Mouse (Mus musculus): ENCODE data around the gene Usp51. TPM values are rescaled to one million over a fixed set of nuclear protein-coding genes. Genes with fewer than 3 reads are reported as not detected.
"Not testable (repeated sequence)": the region's sequence is repeated elsewhere in the genome, so short reads cannot be mapped to it uniquely, and the experiment has no call there.

Usp51 gene
- 7.1 and 9.3 TPM in 2 replicates for polyA plus RNA-seq (2016; fragmentation: Nextera tagmentation; extraction: Ambion mirVana)

DNA sequence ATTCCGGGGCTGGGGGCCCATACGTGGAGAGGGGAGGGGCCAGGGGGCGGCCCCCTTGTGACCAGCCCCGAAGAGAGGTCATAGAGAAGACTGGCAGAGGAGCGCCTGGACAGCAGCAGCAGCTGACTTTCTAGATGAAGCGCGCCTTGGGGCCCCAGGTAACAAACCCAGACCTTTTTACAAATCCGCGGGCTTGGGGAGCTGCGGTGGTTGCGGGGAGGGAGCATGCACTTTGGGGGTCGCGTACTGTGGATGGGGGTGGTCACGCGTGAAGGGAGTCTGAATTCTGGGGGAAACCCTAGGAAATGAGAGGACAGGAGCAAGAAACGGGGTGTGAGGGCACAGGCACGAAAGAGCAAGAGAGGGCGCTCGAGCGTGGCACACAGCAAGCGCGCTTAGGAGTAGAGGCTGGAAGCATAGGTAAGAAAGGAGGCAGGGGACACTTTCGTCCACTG is at the start of gene Usp51:
Usp51 (plus strand) TSS at position 83 of the 455 bp plus-strand sequence.
- Histone ChIP-seq H3K4me1 (no peaks in the 10 kb centered on the region; the same call in 1 of the 2 replicates), H3K4me3 (peak within 1 kb of the TSS; percentile 65), H3K9me3 (replicated peaks) (no peaks in the 10 kb centered on the region), H3K27me3 (ENCODE audit: low read depth, poor library complexity, severe bottlenecking) (peaks cover 42% of the 10 kb centered on the region), H3K36me3 (peaks cover 7% of the 10 kb centered on the region), H3K27ac (replicated peaks) (peak within 1 kb of the TSS; percentile 91)
- peak; percentile 60 for DNase-seq (ENCODE audit: low spot score)
- WGBS: 13% methylated on average over 23 of the region's 23 CpGs

DNA sequence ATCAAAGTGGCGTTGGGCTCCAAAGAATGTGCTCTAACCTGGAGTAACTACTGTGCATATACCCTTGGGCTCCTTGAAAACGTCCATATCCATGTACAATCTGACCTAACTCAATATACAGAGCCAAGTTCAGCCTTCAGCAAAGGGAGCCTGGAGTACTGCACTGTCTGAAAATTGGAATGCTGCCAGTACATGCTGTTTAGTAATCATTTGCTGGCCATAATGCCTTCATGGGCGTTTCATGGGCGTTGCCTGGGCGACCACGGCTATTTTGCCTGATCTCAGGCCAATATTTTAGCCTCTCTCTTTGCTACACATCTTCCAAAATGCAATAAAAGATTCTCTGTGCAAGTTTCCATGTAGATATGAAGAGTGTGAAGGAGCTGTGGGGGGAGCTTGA is 36.7 kb upstream of the Usp51 start:
- 83% methylated on average over 6 of the region's 6 CpGs for WGBS
- no peak overlapping the region for H3K27ac ChIP-seq (replicated peaks)
- H3K4me1 ChIP-seq: peaks cover 9% of the 10 kb centered on the region
- H3K36me3 ChIP-seq: no peaks in the 10 kb centered on the region
- H3K9me3 ChIP-seq (replicated peaks): no peaks in the 10 kb centered on the region
- no peak overlapping the region for H3K4me3 ChIP-seq
- H3K27me3 ChIP-seq (ENCODE audit: low read depth, poor library complexity, severe bottlenecking): peaks cover 31% of the 10 kb centered on the region
- DNase-seq (ENCODE audit: low spot score): no peak

GRCm38 (mm10) chrX:152973476-152974203 is 32.6 kb upstream of the Usp51 start:
- H3K36me3 ChIP-seq; H3K4me3 ChIP-seq; H3K9me3 ChIP-seq (replicated peaks); DNase-seq (ENCODE audit: low spot score): not testable (repeated sequence)
- Histone ChIP-seq H3K27ac (replicated peaks) (peak overlapping the region; percentile 87; the same call in 1 of the 2 replicates), H3K27me3 (ENCODE audit: low read depth, poor library complexity, severe bottlenecking) (peaks cover 69% of the 10 kb centered on the region), H3K4me1 (peaks cover 18% of the 10 kb centered on the region)
- WGBS: 17% methylated on average over 8 of the region's 19 CpGs

DNA sequence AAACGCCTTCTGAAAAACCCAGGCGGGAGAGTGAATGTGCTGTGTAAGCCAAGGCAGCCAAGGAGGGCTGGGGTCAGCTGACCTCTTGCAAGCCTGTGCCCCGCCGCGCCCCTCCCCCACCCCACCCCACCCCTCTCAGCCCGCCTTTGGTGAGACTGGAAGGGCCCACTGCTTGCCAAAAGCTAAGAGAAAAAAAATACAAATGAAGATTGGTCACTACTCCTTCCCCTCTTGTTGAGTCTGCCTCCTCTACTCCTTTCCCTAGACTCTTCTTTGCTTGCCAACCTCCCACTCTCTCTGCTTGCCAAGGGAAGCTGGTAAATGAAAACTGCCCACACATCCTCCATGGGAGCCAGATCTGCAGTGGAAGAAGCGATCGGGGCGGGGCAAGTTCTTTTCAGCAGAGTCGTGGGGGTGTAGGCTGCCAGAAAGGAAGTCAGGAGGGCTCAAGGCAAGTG is 32.0 kb upstream of the Usp51 start:
- Histone ChIP-seq H3K36me3 (no peaks in the 10 kb centered on the region), H3K27me3 (ENCODE audit: low read depth, poor library complexity, severe bottlenecking) (peaks cover 73% of the 10 kb centered on the region), H3K4me1 (peaks cover 18% of the 10 kb centered on the region), H3K4me3 (peak overlapping the region; percentile 36), H3K9me3 (replicated peaks) (no peaks in the 10 kb centered on the region), H3K27ac (replicated peaks) (peak overlapping the region; percentile 87)
- 16% methylated on average over 10 of the region's 10 CpGs for WGBS
- peak; percentile 70 for DNase-seq (ENCODE audit: low spot score)

GRCm38 (mm10) chrX:152976538-152976937 is 29.7 kb upstream of the Usp51 start:
- Histone ChIP-seq H3K27me3 (ENCODE audit: low read depth, poor library complexity, severe bottlenecking) (peaks cover 64% of the 10 kb centered on the region), H3K27ac (replicated peaks) (no peak overlapping the region), H3K9me3 (replicated peaks) (no peaks in the 10 kb centered on the region), H3K4me1 (peaks cover 15% of the 10 kb centered on the region), H3K4me3 (no peak overlapping the region), H3K36me3 (no peaks in the 10 kb centered on the region)
- 90% methylated on average over 6 of the region's 6 CpGs for WGBS
- DNase-seq (ENCODE audit: low spot score): no peak

- no peaks in the 10 kb centered on the region for H3K4me1 ChIP-seq
- DNase-seq (ENCODE audit: low spot score): no peak
- no peak overlapping the region for H3K4me3 ChIP-seq
- no peak overlapping the region for H3K27ac ChIP-seq (replicated peaks)
- H3K36me3 ChIP-seq: no peaks in the 10 kb centered on the region
- peaks cover 38% of the 10 kb centered on the region for H3K27me3 ChIP-seq (ENCODE audit: low read depth, poor library complexity, severe bottlenecking)
- WGBS: 89% methylated on average over 2 of the region's 2 CpGs
- H3K9me3 ChIP-seq (replicated peaks): no peaks in the 10 kb centered on the region
These were observed 21.3 kb upstream of the Usp51 start for GRCm38 (mm10) chrX:152985009-152985408.

DNA sequence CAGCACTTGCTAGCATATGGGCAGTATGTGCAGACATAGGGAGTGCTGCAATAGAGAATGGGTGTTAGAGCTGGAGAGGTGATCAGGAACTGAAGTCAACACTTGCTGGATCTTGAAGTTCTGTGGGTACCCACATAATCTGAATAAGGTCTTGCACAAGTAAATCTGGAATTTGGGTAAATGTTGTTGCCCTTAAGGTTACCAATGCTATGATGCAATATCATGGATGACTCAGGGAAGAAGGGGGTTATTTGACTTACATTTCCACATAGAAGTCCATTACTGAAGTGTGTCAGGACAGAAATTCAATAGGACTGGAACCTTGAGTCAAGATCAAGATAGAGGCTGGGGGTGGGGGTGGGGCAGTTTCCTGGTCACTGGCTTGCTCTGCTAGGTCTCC is 16.4 kb upstream of the Usp51 start:
- H3K27me3 ChIP-seq (ENCODE audit: low read depth, poor library complexity, severe bottlenecking): peaks cover 24% of the 10 kb centered on the region
- DNase-seq (ENCODE audit: low spot score); H3K4me3 ChIP-seq; H3K36me3 ChIP-seq; H3K4me1 ChIP-seq; H3K9me3 ChIP-seq (replicated peaks); H3K27ac ChIP-seq (replicated peaks): not testable (repeated sequence)

- H3K4me3 ChIP-seq; H3K27ac ChIP-seq (replicated peaks); H3K9me3 ChIP-seq (replicated peaks); H3K36me3 ChIP-seq; DNase-seq (ENCODE audit: low spot score); H3K4me1 ChIP-seq: not testable (repeated sequence)
- H3K27me3 ChIP-seq (ENCODE audit: low read depth, poor library complexity, severe bottlenecking): peaks cover 23% of the 10 kb centered on the region
- no CpG with 5 or more reads among the region's 3 CpGs for WGBS
These were observed 10.2 kb upstream of the Usp51 start for GRCm38 (mm10) chrX:152996105-152996504.

DNA sequence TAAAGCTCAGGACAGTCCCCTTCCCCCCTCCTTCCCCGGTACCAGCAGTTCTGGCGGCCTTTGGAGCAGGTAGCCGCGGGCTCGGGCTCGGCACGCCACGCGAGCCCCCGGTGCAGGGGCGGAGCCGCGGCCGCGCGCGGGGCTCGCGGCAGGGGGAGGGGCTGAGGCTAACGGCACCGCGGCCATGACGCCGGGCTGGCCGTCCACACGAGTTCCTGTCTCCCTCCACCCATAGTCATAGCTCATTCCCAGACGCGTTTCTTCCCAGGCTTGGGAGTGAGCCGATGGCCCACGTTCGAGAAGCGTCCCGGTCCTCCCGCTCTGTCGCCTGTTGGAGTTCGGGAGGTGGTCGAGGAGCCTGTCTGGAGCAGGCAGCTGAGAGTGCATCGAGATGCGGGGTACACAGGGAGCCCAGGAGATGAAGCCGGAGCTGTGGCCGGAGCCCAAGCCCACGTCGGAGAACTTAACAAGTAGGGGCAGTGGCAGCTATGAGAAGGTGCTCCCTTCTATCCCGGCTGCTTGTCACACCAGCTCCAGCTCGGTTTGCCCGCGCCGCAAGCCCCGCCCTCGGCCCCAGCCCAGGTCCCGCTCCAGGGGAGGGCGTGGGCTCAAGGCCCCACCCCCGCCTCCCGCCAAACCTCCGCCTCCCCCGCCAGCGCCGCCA is 884 bp downstream of the Usp51 start:
- no peaks in the 10 kb centered on the region for H3K9me3 ChIP-seq (replicated peaks)
- peak overlapping the region; percentile 91 for H3K27ac ChIP-seq (replicated peaks)
- peak; percentile 62 for DNase-seq (ENCODE audit: low spot score)
- H3K4me3 ChIP-seq: peak overlapping the region; percentile 65
- no peaks in the 10 kb centered on the region; the same call in 1 of the 2 replicates for H3K4me1 ChIP-seq
- 18% methylated on average over 58 of the region's 58 CpGs for WGBS
- peaks cover 48% of the 10 kb centered on the region for H3K27me3 ChIP-seq (ENCODE audit: low read depth, poor library complexity, severe bottlenecking)
- H3K36me3 ChIP-seq: peaks cover 7% of the 10 kb centered on the region

DNA sequence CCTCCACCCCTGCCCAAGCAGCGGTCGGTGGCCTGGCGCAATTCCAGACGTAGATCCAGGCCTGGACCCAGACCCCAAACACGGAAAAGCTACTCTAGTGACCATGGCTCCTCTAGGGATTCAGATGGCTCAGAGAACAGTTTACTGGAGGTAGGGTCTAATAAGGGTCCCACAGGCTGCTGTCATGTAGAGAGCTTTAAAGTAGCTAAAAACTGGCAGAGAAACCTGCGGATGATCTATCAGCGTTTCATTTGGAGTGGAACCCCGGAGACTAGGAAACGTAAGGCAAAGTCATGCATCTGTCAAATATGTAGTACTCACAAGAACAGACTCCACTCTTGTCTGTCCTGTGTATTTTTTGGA is 1.4 kb downstream of the Usp51 start:
- H3K36me3 ChIP-seq: peaks cover 7% of the 10 kb centered on the region
- DNase-seq (ENCODE audit: low spot score): no peak
- H3K27ac ChIP-seq (replicated peaks): peak overlapping the region; percentile 91
- H3K9me3 ChIP-seq (replicated peaks): no peaks in the 10 kb centered on the region
- 35% methylated on average over 9 of the region's 9 CpGs for WGBS
- H3K27me3 ChIP-seq (ENCODE audit: low read depth, poor library complexity, severe bottlenecking): peaks cover 53% of the 10 kb centered on the region
- no peaks in the 10 kb centered on the region; the same call in 1 of the 2 replicates for H3K4me1 ChIP-seq
- peak overlapping the region; percentile 65 for H3K4me3 ChIP-seq

DNA sequence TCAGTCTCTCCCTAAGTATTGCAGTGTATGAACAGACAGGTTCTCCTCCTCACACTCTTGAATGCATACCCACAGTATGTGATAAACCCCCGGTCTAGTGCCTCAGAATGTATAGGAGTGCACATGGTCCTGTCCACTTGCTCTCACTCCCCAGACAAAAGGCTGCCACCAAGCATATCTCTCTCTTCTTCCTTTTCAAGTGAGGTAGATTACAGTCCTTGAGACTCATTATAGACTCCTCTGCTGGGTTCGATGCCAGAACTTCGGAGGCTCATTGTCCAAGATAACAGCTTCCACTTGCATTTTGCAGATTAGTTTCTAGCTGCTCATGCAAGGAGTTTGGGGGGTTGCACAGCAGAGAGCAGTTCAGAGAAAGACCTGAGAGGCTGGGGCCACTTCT is 19.0 kb downstream of the Usp51 start:
- not testable (repeated sequence) for H3K36me3 ChIP-seq; DNase-seq (ENCODE audit: low spot score); H3K4me3 ChIP-seq; H3K27ac ChIP-seq (replicated peaks); H3K9me3 ChIP-seq (replicated peaks); H3K4me1 ChIP-seq
- no CpG with 5 or more reads among the region's 3 CpGs for WGBS
- H3K27me3 ChIP-seq (ENCODE audit: low read depth, poor library complexity, severe bottlenecking): peaks cover 22% of the 10 kb centered on the region

GRCm38 (mm10) chrX:153025709-153026108 is 19.4 kb downstream of the Usp51 start:
- H3K27me3 ChIP-seq (ENCODE audit: low read depth, poor library complexity, severe bottlenecking): peaks cover 22% of the 10 kb centered on the region
- not testable (repeated sequence) for H3K9me3 ChIP-seq (replicated peaks); DNase-seq (ENCODE audit: low spot score); H3K36me3 ChIP-seq; H3K27ac ChIP-seq (replicated peaks); H3K4me1 ChIP-seq; H3K4me3 ChIP-seq
- 82% methylated on average over 2 of the region's 3 CpGs for WGBS

DNA sequence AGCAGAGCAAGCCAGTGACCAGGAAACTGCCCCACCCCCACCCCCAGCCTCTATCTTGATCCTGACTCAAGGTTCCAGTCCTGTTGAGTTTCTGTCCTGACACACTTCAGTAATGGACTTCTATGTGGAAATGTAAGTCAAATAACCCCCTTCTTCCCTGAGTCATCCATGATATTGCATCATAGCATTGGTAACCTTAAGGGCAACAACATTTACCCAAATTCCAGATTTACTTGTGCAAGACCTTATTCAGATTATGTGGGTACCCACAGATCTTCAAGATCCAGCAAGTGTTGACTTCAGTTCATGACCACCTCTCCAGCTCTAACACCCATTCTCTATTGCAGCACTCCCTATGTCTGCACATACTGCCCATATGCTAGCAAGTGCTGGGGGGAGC is 25.3 kb downstream of the Usp51 start:
- peaks cover 25% of the 10 kb centered on the region for H3K27me3 ChIP-seq (ENCODE audit: low read depth, poor library complexity, severe bottlenecking)
- not testable (repeated sequence) for H3K27ac ChIP-seq (replicated peaks); H3K36me3 ChIP-seq; H3K4me3 ChIP-seq; DNase-seq (ENCODE audit: low spot score); H3K4me1 ChIP-seq; H3K9me3 ChIP-seq (replicated peaks)
